Mouse (Mus musculus): ENCODE results near the gene Syncrip. TPM values are rescaled to one million over a fixed set of nuclear protein-coding genes. Genes with fewer than 3 reads are reported as not detected.

Syncrip gene
- total and polyA plus RNA-seq, 3 experiments = 125 to 162 (median 153) TPM

DNA sequence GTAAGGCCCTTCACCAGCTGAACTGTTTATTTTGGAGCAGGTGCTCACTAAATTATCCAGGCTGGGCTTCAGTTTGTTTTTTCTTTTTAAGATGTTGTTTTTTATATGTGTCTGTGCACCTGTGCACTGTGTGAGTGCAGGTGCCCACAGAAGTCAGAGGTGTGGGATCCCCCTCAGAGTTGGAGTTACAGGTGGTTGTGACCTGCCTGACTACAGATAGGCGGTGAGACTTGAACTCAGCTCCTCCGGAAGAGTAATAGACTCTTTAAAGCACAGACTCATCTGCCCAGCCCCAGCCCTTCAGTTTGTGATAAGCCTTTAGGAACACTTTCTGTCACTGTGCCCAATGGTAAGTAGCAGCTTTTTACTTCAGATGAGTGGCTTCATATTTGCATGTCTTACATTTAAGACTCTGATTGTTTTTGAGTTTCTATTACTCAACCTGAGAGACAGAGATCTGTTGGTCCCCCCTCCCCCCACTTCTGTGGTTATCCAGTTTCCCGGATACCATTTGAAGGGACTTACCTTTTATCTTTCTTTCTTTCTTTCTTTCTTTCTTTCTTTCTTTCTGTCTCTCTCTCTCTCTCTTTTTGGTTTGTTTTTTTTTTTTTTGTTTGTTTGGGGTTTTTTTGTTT is 34.1 kb upstream of the Syncrip start:
- Histone ChIP-seq H3K9ac (ENCODE audit: control insufficient read depth, low read depth, low read length, poor library complexity, severe bottlenecking) (no peak overlapping the region), H3K4me3 (ENCODE audit: control insufficient read depth in 1 of 2, insufficient read depth in 1 of 2, low read depth in 2 of 2, low read length in 2 of 2) (no peak overlapping the region), H3K4me1 (ENCODE audit: control insufficient read depth in 1 of 2, insufficient read depth in 2 of 2, low read length in 2 of 2) (peaks cover 0 to 7% of the 10 kb centered on the region in 2 experiments; a peak in 2 of 4 replicates), H3K79me2 (ENCODE audit: control insufficient read depth, insufficient read depth, low read length, poor library complexity) (peaks cover 8% of the 10 kb centered on the region), H3K36me3 (ENCODE audit: control insufficient read depth in 1 of 2, insufficient read depth in 2 of 2, low read length in 2 of 2) (peaks cover 4 to 14% of the 10 kb centered on the region in 2 experiments), H3K9me3 (replicated peaks; ENCODE audit: insufficient read depth, low read length) (no peaks in the 10 kb centered on the region), H3K27ac (ENCODE audit: control insufficient read depth, low read depth, low read length) (no peak overlapping the region), H3K27me3 (ENCODE audit: control insufficient read depth in 1 of 2, insufficient read depth in 2 of 2, low read length in 2 of 2) (peaks cover 0 to 3% of the 10 kb centered on the region in 2 experiments; a peak in 3 of 4 replicates)
- TF ChIP-seq GABPA (IDR thresholded peaks at IDR 0.05; ENCODE audit: low read depth, low read length) (no peak), RCOR1 (IDR thresholded peaks at IDR 0.05; ENCODE audit: low read depth, low read length) (no peak), CTCF (IDR thresholded peaks at IDR 0.05 in 2 of 3, conservative IDR thresholded peaks at IDR 0.05 in 1 of 3; ENCODE audit: control insufficient read depth in 1 of 3, insufficient read depth in 1 of 3, low read depth in 2 of 3, low read length in 3 of 3, poor library complexity in 1 of 3, severe bottlenecking in 1 of 3) (no peak), ZMIZ1 (IDR thresholded peaks at IDR 0.05; ENCODE audit: low read depth, low read length) (no peak), POLR2AphosphoS5 (IDR thresholded peaks at IDR 0.05; ENCODE audit: borderline replicate concordance, low read depth, low read length) (no peak), TBP (IDR thresholded peaks at IDR 0.05; ENCODE audit: low read depth, low read length) (no peak), MAZ (IDR thresholded peaks at IDR 0.05; ENCODE audit: low read depth, low read length) (no peak), MEF2A (IDR thresholded peaks at IDR 0.05; ENCODE audit: extremely low read depth, insufficient replicate concordance, low read depth, low read length, poor library complexity, severe bottlenecking) (no peak), MYB (IDR thresholded peaks at IDR 0.05; ENCODE audit: low read depth, low read length) (no peak), TCF12 (IDR thresholded peaks at IDR 0.05; ENCODE audit: low read depth, low read length) (no peak), CHD2 (IDR thresholded peaks at IDR 0.05; ENCODE audit: low read length) (no peak), ETS1 (IDR thresholded peaks at IDR 0.05; ENCODE audit: low read depth, low read length) (no peak), GATA1 (IDR thresholded peaks at IDR 0.05; ENCODE audit: low read depth, low read length) (no peak), JUND (IDR thresholded peaks at IDR 0.05; ENCODE audit: low read depth, low read length) (no peak), KAT2A (conservative IDR thresholded peaks at IDR 0.05; ENCODE audit: low read depth, low read length) (no peak), E2F4 (IDR thresholded peaks at IDR 0.05; ENCODE audit: borderline replicate concordance, low read depth, low read length) (no peak)
- DNase-seq (ENCODE audit: low read depth, low spot score) = peak; percentile 46

DNA sequence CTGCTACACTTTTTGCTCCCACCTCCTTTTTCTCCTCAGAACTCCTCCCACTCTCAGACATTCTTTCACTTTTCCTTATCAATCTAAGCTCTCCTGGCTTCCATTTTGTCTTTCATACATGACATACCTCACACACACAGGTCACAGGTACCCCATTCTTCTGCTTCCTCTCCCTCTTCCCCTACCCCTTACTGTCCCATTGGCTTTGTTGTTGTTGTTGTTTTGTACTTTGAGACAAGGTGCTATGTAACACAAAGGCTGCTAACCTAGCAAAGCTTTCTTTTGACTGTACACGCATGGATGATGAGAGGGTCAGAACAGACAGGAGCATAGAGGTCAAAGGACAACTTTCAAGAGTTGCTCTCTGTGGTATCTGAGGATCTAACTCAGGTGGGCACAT is 33.2 kb upstream of the Syncrip start:
- DNase-seq (ENCODE audit: low read depth, low spot score) = no peak
- H3K4me3 ChIP-seq (ENCODE audit: control insufficient read depth in 1 of 2, insufficient read depth in 1 of 2, low read depth in 2 of 2, low read length in 2 of 2) = no peak overlapping the region
- H3K4me1 ChIP-seq (ENCODE audit: control insufficient read depth in 1 of 2, insufficient read depth in 2 of 2, low read length in 2 of 2) = peaks cover 0 to 5% of the 10 kb centered on the region in 2 experiments; a peak in 2 of 4 replicates
- H3K36me3 ChIP-seq (ENCODE audit: control insufficient read depth in 1 of 2, insufficient read depth in 2 of 2, low read length in 2 of 2) = peaks cover 0 to 8% of the 10 kb centered on the region in 2 experiments; a peak in 2 of 4 replicates
- TF ChIP-seq NRF1 (IDR thresholded peaks at IDR 0.05; ENCODE audit: insufficient read depth, low read depth, low read length, poor library complexity, severe bottlenecking) (no peak), MAFK (IDR thresholded peaks at IDR 0.05; ENCODE audit: borderline replicate concordance, low read depth, low read length) (no peak), USF1 (IDR thresholded peaks at IDR 0.05; ENCODE audit: low read depth, low read length) (no peak), ELF1 (IDR thresholded peaks at IDR 0.05; ENCODE audit: low read depth, low read length) (no peak), POLR2AphosphoS2 (IDR thresholded peaks at IDR 0.05; ENCODE audit: low read length) (no peak), ZKSCAN1 (IDR thresholded peaks at IDR 0.05; ENCODE audit: low read depth, low read length) (no peak)
- no peak overlapping the region for H3K27ac ChIP-seq (ENCODE audit: control insufficient read depth, low read depth, low read length)
- H3K9ac ChIP-seq (ENCODE audit: control insufficient read depth, low read depth, low read length, poor library complexity, severe bottlenecking) = no peak overlapping the region
- H3K9me3 ChIP-seq (replicated peaks; ENCODE audit: insufficient read depth, low read length) = no peaks in the 10 kb centered on the region
- H3K79me2 ChIP-seq (ENCODE audit: control insufficient read depth, insufficient read depth, low read length, poor library complexity) = 0 out of 2 replicates have a peak, but pooled peaks cover under 1% of the 10 kb centered on the region
- H3K27me3 ChIP-seq (ENCODE audit: control insufficient read depth in 1 of 2, insufficient read depth in 2 of 2, low read length in 2 of 2) = peaks cover 0 to 3% of the 10 kb centered on the region in 2 experiments; a peak in 3 of 4 replicates

All from MEL (cell line).